ENCODE assay signal across 22 mouse cellular contexts in the genomic region with DNA sequence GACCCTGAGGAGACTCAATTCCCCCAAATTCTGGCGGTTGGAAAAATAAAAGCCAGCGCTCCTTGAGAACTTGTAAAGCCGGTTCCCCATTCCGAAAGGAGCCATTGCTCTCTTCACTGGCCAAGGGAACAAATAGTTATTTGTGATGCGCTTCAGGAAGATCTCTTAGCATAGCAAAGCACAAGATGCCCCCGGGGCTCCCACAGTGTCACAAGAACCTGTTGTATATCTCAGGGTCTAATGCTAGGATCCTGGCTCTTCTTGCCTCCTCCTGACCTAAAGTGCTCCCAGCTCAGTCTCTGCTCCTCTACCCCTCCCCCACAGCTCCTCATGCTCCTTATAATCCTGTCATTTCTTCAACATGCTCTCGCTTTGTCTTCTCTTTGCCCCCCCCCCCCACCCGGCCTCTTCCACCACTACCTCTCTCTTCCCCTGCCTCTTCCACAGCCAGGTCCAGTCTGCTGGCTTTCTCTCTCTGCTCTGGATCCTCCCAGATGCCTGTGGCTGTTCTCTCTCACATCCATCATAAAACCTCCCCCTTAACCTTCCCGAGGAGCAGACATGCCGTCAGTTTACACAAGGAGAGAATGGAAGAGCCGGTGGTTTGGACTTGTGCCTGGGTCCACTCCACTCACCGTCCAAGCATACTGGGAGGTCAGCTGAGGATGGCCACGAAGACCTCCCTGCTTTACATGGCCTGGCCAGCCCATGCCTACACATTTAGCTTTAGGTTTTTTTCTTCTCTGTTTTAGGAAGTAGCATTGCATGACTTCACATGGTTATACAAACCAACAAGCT. TPM values are rescaled to one million over a fixed set of nuclear protein-coding genes. Genes with fewer than 3 reads are reported as not detected.
A peak's percentile ranks its signal among the peaks of the same experiment; 100 is the strongest.
DNase-seq lines count a peak whose midpoint lies in the region; ATAC-seq and TF ChIP-seq lines count a peak whose summit lies in the region.
"Had no signal": no experiment of that assay in that cellular context is flagged by ENCODE, and none has a peak within 500 bp of the region (broad histone marks: within the 10 kb centered on the region; RNA-seq: fewer than 3 reads in every experiment).

No protein-coding gene starts in this region.

- H3K27me3 ChIP-seq in thymus, adult 2 months (ENCODE audit: control insufficient read depth, insufficient read depth, low read length): no peaks in the 10 kb centered on the region
- H3K27me3 ChIP-seq in intestine, embryonic 16.5 days (replicated peaks; ENCODE audit: control insufficient read depth, insufficient read depth, low read length): no peaks in the 10 kb centered on the region
- H3K27me3 ChIP-seq: CH12.LX; embryonic facial prominence, embryonic 12.5 days; forebrain, embryonic 12.5 days; heart, embryonic 12.5 days; hindbrain, embryonic 15.5 days had no signal

- H3K4me3 ChIP-seq in thymus, adult 2 months (ENCODE audit: control insufficient read depth, insufficient read depth, low read length): no peak overlapping the region
- H3K4me3 ChIP-seq in intestine, embryonic 16.5 days (ENCODE audit: low read length): no peak overlapping the region
- H3K4me3 ChIP-seq: embryonic facial prominence, embryonic 12.5 days; forebrain, embryonic 12.5 days; heart, embryonic 12.5 days; hindbrain, embryonic 10.5 days; hindbrain, embryonic 15.5 days had no signal

- 90% methylated on average over 13 of the region's 13 CpGs for WGBS in thymus, adult 2 months
- WGBS in intestine, embryonic 16.5 days: 42% methylated on average over 13 of the region's 13 CpGs

- no peaks in the 10 kb centered on the region for H3K9me3 ChIP-seq in intestine, embryonic 16.5 days (ENCODE audit: control insufficient read depth, low read length)
- H3K9me3 ChIP-seq: embryonic facial prominence, embryonic 12.5 days; forebrain, embryonic 12.5 days; heart, embryonic 12.5 days; hindbrain, embryonic 10.5 days; hindbrain, embryonic 15.5 days had no signal

- TF ChIP-seq CTCF in thymus, adult 2 months (IDR thresholded peaks at IDR 0.05; ENCODE audit: borderline replicate concordance, control insufficient read depth, extremely low read depth, insufficient read depth, low read length, poor library complexity): no peak

- TF ChIP-seq POLR2A in thymus, adult 2 months (IDR thresholded peaks at IDR 0.05; ENCODE audit: control insufficient read depth, extremely low read depth, insufficient read depth, low read length, poor library complexity): no peak

- no peak overlapping the region for H3K9ac ChIP-seq in intestine, embryonic 16.5 days (ENCODE audit: low read depth, low read length)
- H3K9ac ChIP-seq: embryonic facial prominence, embryonic 12.5 days; forebrain, embryonic 12.5 days; heart, embryonic 12.5 days; hindbrain, embryonic 15.5 days had no signal

- peak overlapping the region; percentile 39; the same call in 1 of the 2 replicates for H3K27ac ChIP-seq in thymus, adult 2 months (ENCODE audit: control insufficient read depth, insufficient read depth, low read length)
- H3K27ac ChIP-seq in intestine, embryonic 16.5 days (ENCODE audit: low read length): no peak overlapping the region
- H3K27ac ChIP-seq: embryonic facial prominence, embryonic 12.5 days; forebrain, embryonic 12.5 days; hindbrain, embryonic 10.5 days; hindbrain, embryonic 15.5 days had no signal

- H3K4me2 ChIP-seq in intestine, embryonic 16.5 days (ENCODE audit: low read depth, low read length): no peak overlapping the region
- H3K4me2 ChIP-seq: embryonic facial prominence, embryonic 12.5 days; forebrain, embryonic 12.5 days; heart, embryonic 12.5 days; hindbrain, embryonic 15.5 days had no signal

- 0 out of 2 replicates have a peak, but pooled peaks have one; percentile 28 for ATAC-seq in intestine, embryonic 16.5 days
- ATAC-seq in inflammation-experienced regulatory T-cells, adult 6 months: no peak
- ATAC-seq: activated CD4-positive, CD25-positive, alpha-beta regulatory T cell, adult 4 months; forebrain, embryonic 16.5 days had no signal

- H3K4me1 ChIP-seq in thymus, adult 2 months (replicated peaks; ENCODE audit: control insufficient read depth, insufficient read depth, low read length): peaks cover 6% of the 10 kb centered on the region
- no peaks in the 10 kb centered on the region for H3K4me1 ChIP-seq in intestine, embryonic 16.5 days (ENCODE audit: control insufficient read depth, insufficient read depth, low read length)
- H3K4me1 ChIP-seq: embryonic facial prominence, embryonic 12.5 days; forebrain, embryonic 12.5 days; heart, embryonic 12.5 days; hindbrain, embryonic 15.5 days had no signal

- H3K36me3 ChIP-seq in thymus, adult 2 months (ENCODE audit: control insufficient read depth, insufficient read depth, low read length): peaks cover 10% of the 10 kb centered on the region
- no peaks in the 10 kb centered on the region for H3K36me3 ChIP-seq in intestine, embryonic 16.5 days (ENCODE audit: control insufficient read depth, insufficient read depth, low read length)
- H3K36me3 ChIP-seq: heart, embryonic 12.5 days had no signal

- peak; percentile 11 for DNase-seq in embryo, embryonic 10.5 days (ENCODE audit: low spot score)
- no peak for DNase-seq in embryo, embryonic 11 days
- no peak for DNase-seq in thymus, adult 2 months
- DNase-seq in thymus, postnatal 0 days (ENCODE audit: low spot score): no peak
- peak; percentile 46 for DNase-seq in Muller cell, postnatal 12 days (ENCODE audit: inconsistent ontology term)
- no peak for DNase-seq in right cerebral cortex, postnatal 25 days
- DNase-seq: adrenal gland, postnatal 25 days; cerebellum, adult 18-20 months; cerebellum, adult 9-11 months; cerebellum, postnatal 36 days; gastrocnemius, postnatal 25 days; kidney, adult 2 months had no signal

RNA-seq across cellular contexts. Expression of a gene that starts 28.4 kb away (rescaled TPM):
- polyA plus RNA-seq in thymus, adult 2 months (2012; rRNA removed): 20.5 and 20.9 TPM in 2 replicates
- polyA plus RNA-seq in thymus, postnatal 0 days (2015; fragmentation: Nextera tagmentation; extraction: Ambion mirVana): 24.0 and 25.5 TPM in 2 replicates
- polyA plus RNA-seq in intestine, embryonic 16.5 days (2015; fragmentation: Nextera tagmentation; extraction: Ambion mirVana): 1.8 and 2.5 TPM in 2 replicates
- polyA plus RNA-seq in inflammation-experienced regulatory T-cells, adult 6 months (2017; shearing (Covaris generic)): 10 to 100 TPM; 13.4 to 26.2 (median 21.8) TPM

RNA-seq across cellular contexts. Expression of a gene that starts 33.1 kb away (rescaled TPM):
- polyA plus RNA-seq in thymus, adult 2 months (2012; rRNA removed): 0.46 and 0.47 TPM in 2 replicates
- polyA plus RNA-seq in thymus, postnatal 0 days (2015; fragmentation: Nextera tagmentation; extraction: Ambion mirVana): 0.09 and 0.10 TPM in 2 replicates
- polyA plus RNA-seq in intestine, embryonic 16.5 days (2015; fragmentation: Nextera tagmentation; extraction: Ambion mirVana): 0.72 and 0.79 TPM in 2 replicates
- not detected for polyA plus RNA-seq in inflammation-experienced regulatory T-cells, adult 6 months (2017; shearing (Covaris generic))
- polyA plus RNA-seq: activated CD4-positive, CD25-positive, alpha-beta regulatory T cell, adult 4 months had no signal

Comparison
In these comparisons a context has a peak if more than half of its experiments do, and no peak if none do; other contexts are left out.
1. DNase-seq: peak in embryo, embryonic 10.5 days (single experiment) and Muller cell, postnatal 12 days (single experiment); none in embryo, embryonic 11 days (single experiment), thymus, adult 2 months (single experiment), thymus, postnatal 0 days (single experiment) and right cerebral cortex, postnatal 25 days (single experiment).